Mouse (Mus musculus) kidney, adult 8-10 months (tissue): ENCODE results near the gene Lipf.

ENCODE experiments used
- DNase-seq, 2 experiments: peaks; one replicate each; pipeline ENCODE4 v3.0.0; 2022

The Lipf gene

GRCm38 (mm10) chr19:33960887-33961286 is at the start of gene Lipf:
Gene Lipf, plus strand, starts transcription at chr19:33961187.
- no peak for DNase-seq

GRCm38 (mm10) chr19:33924099-33924498 is 36.9 kb upstream of the Lipf start:
- no peak for DNase-seq

GRCm38 (mm10) chr19:33979007-33979406 is 18.0 kb downstream of the Lipf start:
- peak in 1 of 2 experiments; percentile 2 for DNase-seq

- no peak for DNase-seq
Measured at GRCm38 (mm10) chr19:33983043-33983442, 22.1 kb downstream of the Lipf start.

GRCm38 (mm10) chr19:34008002-34008401 is 47.0 kb downstream of the Lipf start, which contains the start of gene Lipk:
Gene Lipk, plus strand, starts transcription at chr19:34008290.
- no peak for DNase-seq

- DNase-seq, result no peak
Measured at GRCm38 (mm10) chr19:34021440-34022172, 60.6 kb downstream of the Lipf start.

GRCm38 (mm10) chr19:34022759-34023158 is 61.8 kb downstream of the Lipf start:
- DNase-seq, result no peak
